Mouse (Mus musculus) midbrain, embryonic 14.5 days (tissue): Measurements from ENCODE around the gene Thbs3. TPM values are rescaled to one million over a fixed set of nuclear protein-coding genes. Genes with fewer than 3 reads are reported as not detected.

Source experiments
- ATAC-seq: fragments of 200-750 bp; cut with Nextera tagmentation; 2 replicates; pipeline ENCODE4 v1.8.0; 2017; ENCODE audit warnings: moderate number of reproducible peaks, moderate library complexity; ENCODE audit not compliant: low FRiP score, low TSS enrichment
- DNase-seq: peaks from one replicate; pipeline ENCODE4 v3.0.0-alpha.2; 2015
- H3K27ac ChIP-seq: fragments of 300-500 bp; sonication (generic); replicated peaks from 2 replicates; pipeline ENCODE4 v1.5.1; 2014; ENCODE audit warnings: mild to moderate bottlenecking, low read depth, low read length, moderate library complexity
- H3K27me3 ChIP-seq: fragments of 300-500 bp; sonication (generic); 2 replicates; pipeline ENCODE4 v1.6.1; 2014; ENCODE audit warnings: low read length, control low read depth, mixed read lengths; ENCODE audit not compliant: control insufficient read depth, insufficient read depth
- H3K36me3 ChIP-seq: fragments of 300-500 bp; sonication (generic); 2 replicates; pipeline ENCODE4 v1.6.1; 2014; ENCODE audit warnings: low read length, control low read depth; ENCODE audit not compliant: control insufficient read depth, insufficient read depth
- H3K4me1 ChIP-seq: fragments of 300-500 bp; sonication (generic); 2 replicates; pipeline ENCODE4 v1.6.1; 2014; ENCODE audit warnings: mild to moderate bottlenecking, antibody characterized with exemption, low read length, control low read depth; ENCODE audit not compliant: control insufficient read depth, insufficient read depth
- H3K4me2 ChIP-seq: fragments of 300-500 bp; sonication (generic); 2 replicates; pipeline ENCODE4 v1.6.1; 2014; ENCODE audit warnings: mild to moderate bottlenecking, low read length, moderate library complexity
- H3K4me3 ChIP-seq: fragments of 300-500 bp; sonication (generic); replicated peaks from 2 replicates; pipeline ENCODE4 v1.5.1; 2014; ENCODE audit warnings: low read depth, low read length
- H3K9ac ChIP-seq: fragments of 300-500 bp; sonication (generic); replicated peaks from 2 replicates; pipeline ENCODE4 v1.6.1; 2014; ENCODE audit warnings: mild to moderate bottlenecking, low read length, moderate library complexity
- H3K9me3 ChIP-seq: fragments of 300-500 bp; sonication (generic); 2 replicates; pipeline ENCODE4 v1.6.1; 2016; ENCODE audit warnings: low read length, control low read depth, mixed read lengths; ENCODE audit not compliant: control insufficient read depth
- WGBS: fragments of 180-500 bp; shearing (Covaris S2); extraction: QIAGEN DNeasy Blood & Tissue Kit; methylation state at CpG from one replicate; pipeline ENCODE4 v1.1.7; 2014; 5-methylcytosine and 5-hydroxymethylcytosine counted together
- polyA plus RNA-seq: library from polyadenylated mRNA; unstranded; fragments of >200 nt; fragmentation: Nextera tagmentation; extraction: Ambion mirVana; gene quantifications from 2 replicates; pipeline ENCODE4 v1.2.1, GENCODE M21; 2014

The Thbs3 gene
- polyA plus RNA-seq, 1 experiment from 2014 or later, result 47.6 TPM

- no peaks in the 10 kb centered on the region for H3K9me3 ChIP-seq
- peaks cover 21% of the 10 kb centered on the region for H3K4me1 ChIP-seq
- WGBS, result 67% methylated on average over 1 of the region's 1 CpGs
- peaks cover 13% of the 10 kb centered on the region for H3K36me3 ChIP-seq
- no peak for ATAC-seq
- H3K4me3 ChIP-seq, result no peak overlapping the region
- 0 out of 2 replicates have a peak overlapping the region, but pooled peaks have one; percentile 13 for H3K27ac ChIP-seq
- no peak overlapping the region for H3K9ac ChIP-seq
- DNase-seq, result no peak
- no peaks in the 10 kb centered on the region for H3K27me3 ChIP-seq
- H3K4me2 ChIP-seq, result no peak overlapping the region
These were observed 3.3 kb downstream of the Thbs3 start for GRCm38 (mm10) chr3:89218271-89218670.

GRCm38 (mm10) chr3:89219546-89219945, 4.6 kb downstream of the Thbs3 start:
- H3K27me3 ChIP-seq, result no peaks in the 10 kb centered on the region
- DNase-seq (no peak), ATAC-seq (no peak)
- H3K4me1 ChIP-seq, result peaks cover 28% of the 10 kb centered on the region
- no peak overlapping the region for H3K4me2 ChIP-seq
- no peak overlapping the region for H3K9ac ChIP-seq
- H3K27ac ChIP-seq, result no peak overlapping the region
- no peak overlapping the region for H3K4me3 ChIP-seq
- 51% methylated on average over 8 of the region's 8 CpGs for WGBS
- H3K36me3 ChIP-seq, result peaks cover 20% of the 10 kb centered on the region
- H3K9me3 ChIP-seq, result no peaks in the 10 kb centered on the region

- no peak overlapping the region for H3K27ac ChIP-seq
- DNase-seq (no peak), ATAC-seq (no peak)
- H3K4me2 ChIP-seq, result no peak overlapping the region
- no peaks in the 10 kb centered on the region for H3K9me3 ChIP-seq
- 62% methylated on average over 5 of the region's 5 CpGs for WGBS
- H3K27me3 ChIP-seq, result no peaks in the 10 kb centered on the region
- no peak overlapping the region for H3K4me3 ChIP-seq
- H3K4me1 ChIP-seq, result peaks cover 28% of the 10 kb centered on the region
- H3K36me3 ChIP-seq, result peaks cover 20% of the 10 kb centered on the region
- H3K9ac ChIP-seq, result no peak overlapping the region
These were observed 6.2 kb downstream of the Thbs3 start for GRCm38 (mm10) chr3:89221167-89221566.

- Histone ChIP-seq H3K4me3 (peak overlapping the region; percentile 47), H3K4me2 (peak overlapping the region; percentile 66), H3K9ac (peak overlapping the region; percentile 69), H3K4me1 (peaks cover 44% of the 10 kb centered on the region), H3K36me3 (peaks cover 15% of the 10 kb centered on the region), H3K27me3 (no peaks in the 10 kb centered on the region), H3K27ac (peak overlapping the region; percentile 93), H3K9me3 (no peaks in the 10 kb centered on the region)
- 17% methylated on average over 11 of the region's 11 CpGs for WGBS
- no peak for ATAC-seq
- peak; percentile 46 for DNase-seq
These were observed 9.8 kb downstream of the Thbs3 start for GRCm38 (mm10) chr3:89224796-89225195.

GRCm38 (mm10) chr3:89225321-89225815, 10.4 kb downstream of the Thbs3 start:
- ATAC-seq, result no peak
- WGBS, result 6% methylated on average over 12 of the region's 12 CpGs
- Histone ChIP-seq H3K9me3 (no peaks in the 10 kb centered on the region), H3K4me3 (peak overlapping the region; percentile 47), H3K4me2 (peak overlapping the region; percentile 66), H3K9ac (peak overlapping the region; percentile 69), H3K4me1 (peaks cover 44% of the 10 kb centered on the region), H3K27ac (peak overlapping the region; percentile 93), H3K36me3 (peaks cover 15% of the 10 kb centered on the region), H3K27me3 (no peaks in the 10 kb centered on the region)
- DNase-seq, result peak; percentile 17

- Histone ChIP-seq H3K36me3 (peaks cover 15% of the 10 kb centered on the region), H3K4me2 (peak overlapping the region; percentile 66), H3K27me3 (no peaks in the 10 kb centered on the region), H3K9ac (peak overlapping the region; percentile 69), H3K9me3 (no peaks in the 10 kb centered on the region), H3K4me1 (peaks cover 44% of the 10 kb centered on the region), H3K4me3 (peak overlapping the region; percentile 47), H3K27ac (peak overlapping the region; percentile 93)
- peak; percentile 75 for ATAC-seq
- 3% methylated on average over 4 of the region's 4 CpGs for WGBS
- peak; percentile 87 for DNase-seq
These were observed 10.9 kb downstream of the Thbs3 start for GRCm38 (mm10) chr3:89225918-89226317.

- no peaks in the 10 kb centered on the region for H3K9me3 ChIP-seq
- ATAC-seq (no peak), DNase-seq (no peak)
- peaks cover 44% of the 10 kb centered on the region for H3K4me1 ChIP-seq
- peak overlapping the region; percentile 66 for H3K4me2 ChIP-seq
- no peaks in the 10 kb centered on the region for H3K27me3 ChIP-seq
- H3K36me3 ChIP-seq, result peaks cover 11% of the 10 kb centered on the region
- peak overlapping the region; percentile 47 for H3K4me3 ChIP-seq
- H3K9ac ChIP-seq, result peak overlapping the region; percentile 69
- 4% methylated on average over 11 of the region's 11 CpGs for WGBS
- H3K27ac ChIP-seq, result peak overlapping the region; percentile 93
These were observed 11.4 kb downstream of the Thbs3 start for GRCm38 (mm10) chr3:89226361-89226760.

GRCm38 (mm10) chr3:89226900-89227299, 11.9 kb downstream of the Thbs3 start, which contains the start of gene Mtx1:
TSS of gene Mtx1 (minus strand) at chr3:89227088.
- ATAC-seq (no peak; the same call in 1 of the 2 replicates), DNase-seq (no peak)
- Histone ChIP-seq H3K4me2 (peak within 1 kb of the TSS; percentile 66), H3K4me3 (peak within 1 kb of the TSS; percentile 47), H3K9me3 (no peaks in the 10 kb centered on the region), H3K4me1 (peaks cover 44% of the 10 kb centered on the region), H3K36me3 (peaks cover 7% of the 10 kb centered on the region), H3K27ac (peak within 1 kb of the TSS; percentile 93), H3K9ac (peak within 1 kb of the TSS; percentile 69), H3K27me3 (no peaks in the 10 kb centered on the region)
- WGBS, result 2% methylated on average over 21 of the region's 21 CpGs
